Mouse (Mus musculus) limb, embryonic 14.5 days (tissue): Measurements from ENCODE around the gene Glycam1. TPM values are rescaled to one million over a fixed set of nuclear protein-coding genes. Genes with fewer than 3 reads are reported as not detected.

Experiments used
- ATAC-seq: fragments of 200-750 bp; cut with Nextera tagmentation; 2 replicates; pipeline ENCODE4 v1.8.0; 2017; ENCODE audit warnings: low read depth, moderate number of reproducible peaks, moderate TSS enrichment; ENCODE audit not compliant: low FRiP score
- DNase-seq: peaks from one replicate; pipeline ENCODE4 v3.0.0-alpha.2; 2015; ENCODE audit warnings: low spot score
- H3K27ac ChIP-seq: fragments of 300-500 bp; sonication (generic); replicated peaks from 2 replicates; pipeline ENCODE4 v1.5.1; 2014; ENCODE audit warnings: low read depth, mild to moderate bottlenecking, low read length, moderate library complexity, mixed read lengths
- H3K27me3 ChIP-seq: fragments of 300-500 bp; sonication (generic); 2 replicates; pipeline ENCODE4 v1.6.1; 2014; ENCODE audit warnings: low read length, mixed read lengths; ENCODE audit not compliant: control insufficient read depth, insufficient read depth
- H3K36me3 ChIP-seq: fragments of 300-500 bp; sonication (generic); 2 replicates; pipeline ENCODE4 v1.6.1; 2014; ENCODE audit warnings: mild to moderate bottlenecking, low read length, moderate library complexity, mixed read lengths; ENCODE audit not compliant: control insufficient read depth, insufficient read depth
- H3K4me1 ChIP-seq: fragments of 300-500 bp; sonication (generic); 2 replicates; pipeline ENCODE4 v1.6.1; 2014; ENCODE audit warnings: antibody characterized with exemption, low read length, mixed read lengths; ENCODE audit not compliant: control insufficient read depth, insufficient read depth
- H3K4me2 ChIP-seq: fragments of 300-500 bp; sonication (generic); replicated peaks from 2 replicates; pipeline ENCODE4 v1.6.1; 2014; ENCODE audit warnings: low read depth, mild to moderate bottlenecking, low read length, moderate library complexity; ENCODE audit not compliant: severe bottlenecking
- H3K4me3 ChIP-seq: fragments of 300-500 bp; sonication (generic); replicated peaks from 2 replicates; pipeline ENCODE4 v1.5.1; 2014; ENCODE audit warnings: low read length
- H3K9ac ChIP-seq: fragments of 300-500 bp; sonication (generic); 2 replicates; pipeline ENCODE4 v1.6.1; 2014; ENCODE audit warnings: mild to moderate bottlenecking, low read depth, low read length, moderate library complexity; ENCODE audit not compliant: severe bottlenecking
- H3K9me3 ChIP-seq: fragments of 300-500 bp; sonication (generic); 2 replicates; pipeline ENCODE4 v1.6.1; 2016; ENCODE audit warnings: low read length; ENCODE audit not compliant: control insufficient read depth
- POLR2A ChIP-seq: fragments of 200-500 bp; IDR thresholded peaks from 2 replicates; pipeline ENCODE4 v1.8.0; 2012; ENCODE audit warnings: inconsistent platforms, mild to moderate bottlenecking, moderate library complexity, borderline replicate concordance; ENCODE audit not compliant: insufficient read depth, insufficient read length; ENCODE audit errors: extremely low read depth
- WGBS: fragments of 180-500 bp; shearing (Covaris S2); extraction: QIAGEN DNeasy Blood & Tissue Kit; methylation state at CpG from one replicate; pipeline ENCODE4 v1.1.7; 2014; 5-methylcytosine and 5-hydroxymethylcytosine counted together
- polyA plus RNA-seq, 2 experiments: library from polyadenylated mRNA; depleted of rRNA in 1 of 2; stranded (reverse) in 1 of 2; unstranded in 1 of 2; fragments of >200 nt; fragmentation: Nextera tagmentation in 1 of 2; extraction: Ambion mirVana in 1 of 2; gene quantifications; 2 replicates each; pipeline versions ENCODE4 v1.2.1 to v1.2.3; 2012 to 2014

Glycam1 gene
- polyA plus RNA-seq, 2 experiments = not detected

GRCm38 (mm10) chr15:103537822-103538213 lies 27.1 kb downstream of the Glycam1 start, which contains the start of gene Ppp1r1a:
Gene Ppp1r1a, minus strand, starts transcription at chr15:103538003.
- Histone ChIP-seq H3K27me3 (peaks cover 8% of the 10 kb centered on the region), H3K36me3 (no peaks in the 10 kb centered on the region), H3K27ac (no peak within 1 kb of the TSS), H3K4me2 (peak within 1 kb of the TSS; percentile 96), H3K9me3 (no peaks in the 10 kb centered on the region), H3K9ac (peak within 1 kb of the TSS; percentile 62), H3K4me1 (peaks cover 6% of the 10 kb centered on the region), H3K4me3 (peak within 1 kb of the TSS; percentile 63)
- ATAC-seq (peak; percentile 81; the same call in 1 of the 2 replicates), DNase-seq (peak; percentile 53)
- WGBS = under 1% methylated on average over 36 of the region's 36 CpGs
- no peak for TF ChIP-seq POLR2A

GRCm38 (mm10) chr15:103537011-103537821 lies 27.7 kb downstream of the Glycam1 start:
- Histone ChIP-seq H3K27ac (no peak overlapping the region), H3K4me3 (peak overlapping the region; percentile 63), H3K9ac (peak overlapping the region; percentile 62), H3K9me3 (no peaks in the 10 kb centered on the region), H3K27me3 (peaks cover 8% of the 10 kb centered on the region), H3K4me2 (peak overlapping the region; percentile 96), H3K36me3 (no peaks in the 10 kb centered on the region), H3K4me1 (peaks cover 6% of the 10 kb centered on the region)
- WGBS = 3% methylated on average over 35 of the region's 37 CpGs
- no peak for DNase-seq
- ATAC-seq = peak; percentile 24
- TF ChIP-seq POLR2A = no peak

GRCm38 (mm10) chr15:103536456-103536855 lies 28.4 kb downstream of the Glycam1 start:
- Histone ChIP-seq H3K27me3 (peaks cover 8% of the 10 kb centered on the region), H3K36me3 (no peaks in the 10 kb centered on the region), H3K4me2 (peak overlapping the region; percentile 96; the same call in 1 of the 2 replicates), H3K4me1 (peaks cover 6% of the 10 kb centered on the region), H3K27ac (no peak overlapping the region), H3K9ac (no peak overlapping the region), H3K9me3 (no peaks in the 10 kb centered on the region), H3K4me3 (0 out of 2 replicates have a peak overlapping the region, but pooled peaks have one; percentile 63)
- no peak for ATAC-seq
- WGBS = 23% methylated on average over 2 of the region's 2 CpGs
- DNase-seq = no peak
- no peak for TF ChIP-seq POLR2A

GRCm38 (mm10) chr15:103535786-103536185 lies 29.1 kb downstream of the Glycam1 start:
- H3K4me1 ChIP-seq = peaks cover 6% of the 10 kb centered on the region
- H3K4me2 ChIP-seq = no peak overlapping the region
- H3K4me3 ChIP-seq = no peak overlapping the region
- no peaks in the 10 kb centered on the region for H3K36me3 ChIP-seq
- H3K9ac ChIP-seq = no peak overlapping the region
- ATAC-seq (no peak), DNase-seq (no peak)
- no peaks in the 10 kb centered on the region for H3K9me3 ChIP-seq
- peaks cover 8% of the 10 kb centered on the region for H3K27me3 ChIP-seq
- 70% methylated on average over 1 of the region's 1 CpGs for WGBS
- no peak overlapping the region for H3K27ac ChIP-seq
- TF ChIP-seq POLR2A = no peak

- DNase-seq (no peak), ATAC-seq (no peak)
- Histone ChIP-seq H3K27me3 (peaks cover 8% of the 10 kb centered on the region), H3K9me3 (no peaks in the 10 kb centered on the region), H3K9ac (no peak overlapping the region), H3K36me3 (no peaks in the 10 kb centered on the region), H3K27ac (no peak overlapping the region), H3K4me1 (peaks cover 6% of the 10 kb centered on the region), H3K4me2 (no peak overlapping the region), H3K4me3 (no peak overlapping the region)
- WGBS = 88% methylated on average over 2 of the region's 2 CpGs
- TF ChIP-seq POLR2A = no peak
These were observed 29.9 kb downstream of the Glycam1 start for GRCm38 (mm10) chr15:103535030-103535429.
